Mouse (Mus musculus): ENCODE results near the gene Cdc42ep5. TPM values are rescaled to one million over a fixed set of nuclear protein-coding genes. Genes with fewer than 3 reads are reported as not detected.

Cdc42ep5 gene
- polyA plus RNA-seq, 1 experiment = 220 TPM

GRCm38 (mm10) chr7:4128860-4129259 lies 35.8 kb downstream of the Cdc42ep5 start:
- WGBS = 11% methylated on average over 6 of the region's 6 CpGs
- DNase-seq (ENCODE audit: low read depth, low spot score) = peak; percentile 60

- no peak for DNase-seq (ENCODE audit: low read depth, low spot score)
- 92% methylated on average over 4 of the region's 4 CpGs for WGBS
These were observed 36.8 kb downstream of the Cdc42ep5 start for GRCm38 (mm10) chr7:4127894-4128293.

GRCm38 (mm10) chr7:4126992-4127785 lies 37.5 kb downstream of the Cdc42ep5 start:
- WGBS = 91% methylated on average over 11 of the region's 11 CpGs
- DNase-seq (ENCODE audit: low read depth, low spot score) = no peak

- DNase-seq (ENCODE audit: low read depth, low spot score) = no peak
- 36% methylated on average over 9 of the region's 9 CpGs for WGBS
These were observed 39.4 kb downstream of the Cdc42ep5 start for GRCm38 (mm10) chr7:4125306-4125705.

- 52% methylated on average over 5 of the region's 5 CpGs for WGBS
- no peak for DNase-seq (ENCODE audit: low read depth, low spot score)
These were observed 39.8 kb downstream of the Cdc42ep5 start for GRCm38 (mm10) chr7:4124856-4125255.

- 11% methylated on average over 10 of the region's 10 CpGs for WGBS
- no peak for DNase-seq (ENCODE audit: low read depth, low spot score)
These were observed 40.3 kb downstream of the Cdc42ep5 start for GRCm38 (mm10) chr7:4124315-4124759.

- DNase-seq (ENCODE audit: low read depth, low spot score) = no peak
- 79% methylated on average over 1 of the region's 1 CpGs for WGBS
These were observed 40.9 kb downstream of the Cdc42ep5 start for GRCm38 (mm10) chr7:4123732-4124131.

- 89% methylated on average over 10 of the region's 10 CpGs for WGBS
- no peak for DNase-seq (ENCODE audit: low read depth, low spot score)
These were observed 41.9 kb downstream of the Cdc42ep5 start for GRCm38 (mm10) chr7:4122783-4123182.

- DNase-seq (ENCODE audit: low read depth, low spot score) = no peak
- WGBS = 50% methylated on average over 11 of the region's 11 CpGs
These were observed 42.4 kb downstream of the Cdc42ep5 start for GRCm38 (mm10) chr7:4122076-4122768.

GRCm38 (mm10) chr7:4119976-4120921 lies 44.4 kb downstream of the Cdc42ep5 start:
- 23% methylated on average over 18 of the region's 19 CpGs for WGBS
- no peak for DNase-seq (ENCODE audit: low read depth, low spot score)

GRCm38 (mm10) chr7:4119344-4119902 lies 45.2 kb downstream of the Cdc42ep5 start, which contains the start of gene Ttyh1:
Gene Ttyh1, plus strand, starts transcription at chr7:4119408.
- WGBS = 2% methylated on average over 36 of the region's 37 CpGs

GRCm38 (mm10) chr7:4117050-4117814 lies 47.4 kb downstream of the Cdc42ep5 start:
- 67% methylated on average over 8 of the region's 8 CpGs for WGBS
- no peak for DNase-seq (ENCODE audit: low read depth, low spot score)

More at GRCm38 (mm10) chr7:4119344-4119902, 45.2 kb downstream of the Cdc42ep5 start, which contains the start of gene Ttyh1:
- no peak for DNase-seq (ENCODE audit: low read depth, low spot score)

- 62% methylated on average over 3 of the region's 3 CpGs for WGBS
- DNase-seq (ENCODE audit: low read depth, low spot score) = no peak
These were observed 52.9 kb downstream of the Cdc42ep5 start for GRCm38 (mm10) chr7:4111766-4112165.

- WGBS = 16% methylated on average over 4 of the region's 4 CpGs
- no peak for DNase-seq (ENCODE audit: low read depth, low spot score)
These were observed 61.2 kb downstream of the Cdc42ep5 start for GRCm38 (mm10) chr7:4103411-4103810.

Other genes with a start within 250 kb of the Cdc42ep5 start
- 0.32 and 0.49 TPM in 2 replicates for gene Lilra6, start 249.4 kb downstream of the Cdc42ep5 start, polyA plus RNA-seq (2012; rRNA removed)
- gene Lair1, start 101.7 kb downstream of the Cdc42ep5 start, polyA plus RNA-seq (2012; rRNA removed) = 5.0 and 8.3 TPM in 2 replicates
- gene Ttyh1, start 45.5 kb downstream of the Cdc42ep5 start, polyA plus RNA-seq (2012; rRNA removed) = 17.8 and 26.8 TPM in 2 replicates
- gene Leng8, start 27.8 kb downstream of the Cdc42ep5 start, polyA plus RNA-seq (2012; rRNA removed) = 97.6 and 326 TPM in 2 replicates
- 30.0 and 45.0 TPM in 2 replicates for gene Leng9, start 14.5 kb downstream of the Cdc42ep5 start, polyA plus RNA-seq (2012; rRNA removed)
- 0.69 and 1.2 TPM in 2 replicates for gene Lilra5, start 72.9 kb upstream of the Cdc42ep5 start, polyA plus RNA-seq (2012; rRNA removed)
- 0.19 and 0.29 TPM in 2 replicates for gene Ncr1, start 172.9 kb upstream of the Cdc42ep5 start, polyA plus RNA-seq (2012; rRNA removed)
- 0.04 TPM in 1 of 2 replicates, not detected in the other for gene Gp6, start 232.9 kb upstream of the Cdc42ep5 start, polyA plus RNA-seq (2012; rRNA removed)

Measured in large intestine, adult 2 months (tissue).